Mouse (Mus musculus) hindbrain, postnatal 0 days (tissue): Measurements from ENCODE around the gene Shc2. TPM values are rescaled to one million over a fixed set of nuclear protein-coding genes. Genes with fewer than 3 reads are reported as not detected.

Experiments used
- ATAC-seq: fragments of 200-750 bp; cut with Nextera tagmentation; 2 replicates; pipeline ENCODE4 v1.8.0; 2017; ENCODE audit warnings: mild to moderate bottlenecking, moderate TSS enrichment, moderate library complexity
- DNase-seq: peaks from one replicate; pipeline ENCODE4 v3.0.0-alpha.2; 2015; ENCODE audit warnings: low spot score
- H3K27ac ChIP-seq: fragments of 300-500 bp; sonication (generic); 2 replicates; pipeline ENCODE4 v1.5.1; 2014; ENCODE audit warnings: mild to moderate bottlenecking
- H3K27me3 ChIP-seq: fragments of 300-500 bp; sonication (generic); 2 replicates; pipeline ENCODE4 v1.6.1; 2014; ENCODE audit warnings: low read length, mixed read lengths; ENCODE audit not compliant: insufficient read depth
- H3K36me3 ChIP-seq: fragments of 300-500 bp; sonication (generic); 2 replicates; pipeline ENCODE4 v1.6.1; 2014; ENCODE audit warnings: low read length, mixed read lengths; ENCODE audit not compliant: insufficient read depth
- H3K4me1 ChIP-seq: fragments of 300-500 bp; sonication (generic); 2 replicates; pipeline ENCODE4 v1.6.1; 2014; ENCODE audit warnings: antibody characterized with exemption, low read length, mixed read lengths; ENCODE audit not compliant: insufficient read depth
- H3K4me2 ChIP-seq: fragments of 300-500 bp; sonication (generic); 2 replicates; pipeline ENCODE4 v1.6.1; 2014; ENCODE audit warnings: low read depth, mild to moderate bottlenecking, low read length, moderate library complexity, mixed read lengths
- H3K4me3 ChIP-seq: fragments of 300-500 bp; sonication (generic); 2 replicates; pipeline ENCODE4 v1.5.1; 2014; ENCODE audit warnings: low read length
- H3K9ac ChIP-seq: fragments of 300-500 bp; sonication (generic); replicated peaks from 2 replicates; pipeline ENCODE4 v1.6.1; 2014; ENCODE audit warnings: mild to moderate bottlenecking, low read length, moderate library complexity, mixed read lengths
- H3K9me3 ChIP-seq: fragments of 300-500 bp; sonication (generic); 2 replicates; pipeline ENCODE4 v1.6.1; 2016; ENCODE audit warnings: low read length, mixed read lengths
- CTCF ChIP-seq: IDR thresholded peaks from 2 replicates; pipeline ENCODE4 v1.5.1; 2016; ENCODE audit warnings: antibody characterized with exemption, control low read depth, low read depth
- WGBS: fragments of 180-500 bp; shearing (Covaris S2); extraction: QIAGEN DNeasy Blood & Tissue Kit; methylation state at CpG from one replicate; pipeline ENCODE4 v1.1.7; 2014; 5-methylcytosine and 5-hydroxymethylcytosine counted together
- polyA plus RNA-seq: library from polyadenylated mRNA; unstranded; fragments of >200 nt; fragmentation: Nextera tagmentation; extraction: Ambion mirVana; gene quantifications from 2 replicates; pipeline ENCODE4 v1.2.1, GENCODE M21; 2015
- total RNA-seq: library from RNA; depleted of rRNA; stranded (reverse); fragments of >200 nt; gene quantifications from 2 replicates; pipeline ENCODE4 v1.2.3, GENCODE M21; 2014

Shc2 gene
- total and polyA plus RNA-seq, 2 experiments from 2014 or later = 21.3 to 66.2 TPM

GRCm38 (mm10) chr10:79612192-79613135, 25.3 kb downstream of the Shc2 start:
- peak overlapping the region; percentile 53 for H3K4me3 ChIP-seq
- DNase-seq (peak; percentile 74), ATAC-seq (peak; percentile 52)
- TF ChIP-seq CTCF = peak; percentile 75
- peak overlapping the region; percentile 53 for H3K9ac ChIP-seq
- no peaks in the 10 kb centered on the region for H3K9me3 ChIP-seq
- 10% methylated on average over 51 of the region's 51 CpGs for WGBS
- no peak overlapping the region for H3K27ac ChIP-seq
- H3K4me2 ChIP-seq = peak overlapping the region; percentile 92
- no peaks in the 10 kb centered on the region for H3K36me3 ChIP-seq
- H3K4me1 ChIP-seq = peaks cover 17% of the 10 kb centered on the region
- 0 out of 2 replicates have a peak, but pooled peaks cover 10% of the 10 kb centered on the region for H3K27me3 ChIP-seq

- Histone ChIP-seq H3K4me3 (no peak overlapping the region), H3K27ac (no peak overlapping the region), H3K4me2 (peak overlapping the region; percentile 92; the same call in 1 of the 2 replicates), H3K4me1 (peaks cover 17% of the 10 kb centered on the region), H3K9me3 (no peaks in the 10 kb centered on the region), H3K9ac (no peak overlapping the region), H3K27me3 (0 out of 2 replicates have a peak, but pooled peaks cover 10% of the 10 kb centered on the region), H3K36me3 (no peaks in the 10 kb centered on the region)
- DNase-seq = no peak
- no peak for ATAC-seq
- TF ChIP-seq CTCF = no peak
- 31% methylated on average over 5 of the region's 5 CpGs for WGBS
These were observed 26.4 kb downstream of the Shc2 start for GRCm38 (mm10) chr10:79611296-79611695.

- no peak for ATAC-seq
- Histone ChIP-seq H3K27me3 (0 out of 2 replicates have a peak, but pooled peaks cover 10% of the 10 kb centered on the region), H3K36me3 (no peaks in the 10 kb centered on the region), H3K4me2 (no peak overlapping the region), H3K4me3 (no peak overlapping the region), H3K4me1 (peaks cover 17% of the 10 kb centered on the region), H3K27ac (no peak overlapping the region), H3K9me3 (no peaks in the 10 kb centered on the region), H3K9ac (no peak overlapping the region)
- no peak for TF ChIP-seq CTCF
- DNase-seq = no peak
- WGBS = 62% methylated on average over 3 of the region's 3 CpGs
These were observed 28.4 kb downstream of the Shc2 start for GRCm38 (mm10) chr10:79609276-79609675.

- H3K4me2 ChIP-seq = no peak overlapping the region
- DNase-seq (no peak), ATAC-seq (no peak)
- no peak overlapping the region for H3K9ac ChIP-seq
- no peaks in the 10 kb centered on the region for H3K36me3 ChIP-seq
- WGBS = 39% methylated on average over 2 of the region's 2 CpGs
- no peak overlapping the region for H3K4me3 ChIP-seq
- 0 out of 2 replicates have a peak, but pooled peaks cover 7% of the 10 kb centered on the region for H3K27me3 ChIP-seq
- H3K4me1 ChIP-seq = peaks cover 9% of the 10 kb centered on the region
- TF ChIP-seq CTCF = no peak
- no peak overlapping the region for H3K27ac ChIP-seq
- H3K9me3 ChIP-seq = no peaks in the 10 kb centered on the region
These were observed 29.8 kb downstream of the Shc2 start for GRCm38 (mm10) chr10:79607892-79608291.

- Histone ChIP-seq H3K36me3 (no peaks in the 10 kb centered on the region), H3K9ac (no peak overlapping the region), H3K4me3 (no peak overlapping the region), H3K27ac (no peak overlapping the region), H3K27me3 (no peaks in the 10 kb centered on the region), H3K4me1 (no peaks in the 10 kb centered on the region), H3K4me2 (no peak overlapping the region), H3K9me3 (no peaks in the 10 kb centered on the region)
- peak; percentile 38; the same call in 1 of the 2 replicates for ATAC-seq
- no peak for TF ChIP-seq CTCF
- 47% methylated on average over 4 of the region's 4 CpGs for WGBS
- DNase-seq = peak; percentile 59
These were observed 31.2 kb downstream of the Shc2 start for GRCm38 (mm10) chr10:79606537-79606936.

GRCm38 (mm10) chr10:79597936-79598230, 39.8 kb downstream of the Shc2 start:
- H3K9me3 ChIP-seq = no peaks in the 10 kb centered on the region
- TF ChIP-seq CTCF = no peak
- no peak overlapping the region for H3K27ac ChIP-seq
- no peaks in the 10 kb centered on the region for H3K36me3 ChIP-seq
- H3K27me3 ChIP-seq = peaks cover 8% of the 10 kb centered on the region; the same call in 1 of the 2 replicates
- WGBS = 78% methylated on average over 4 of the region's 4 CpGs
- no peak overlapping the region for H3K4me2 ChIP-seq
- no peak overlapping the region for H3K4me3 ChIP-seq
- DNase-seq = no peak
- no peaks in the 10 kb centered on the region; the same call in 1 of the 2 replicates for H3K4me1 ChIP-seq
- H3K9ac ChIP-seq = no peak overlapping the region
- no peak for ATAC-seq
